Mouse (Mus musculus) liver (tissue): ENCODE data around the gene Clmn.

Experiments used
- DNase-seq: peaks from one replicate; pipeline ENCODE4 v3.0.0-alpha.2; 2020; ENCODE audit warnings: mixed read lengths

The Clmn gene

GRCm38 (mm10) chr12:104864439-104865165 lies at the start of gene Clmn:
Clmn (minus strand) TSS chr12:104865076.
- no peak for DNase-seq

GRCm38 (mm10) chr12:104912990-104913389 lies 48.1 kb upstream of the Clmn start:
- DNase-seq: no peak

GRCm38 (mm10) chr12:104912281-104912933 lies 47.5 kb upstream of the Clmn start:
- no peak for DNase-seq

GRCm38 (mm10) chr12:104909750-104910149 lies 44.9 kb upstream of the Clmn start:
- DNase-seq: no peak

GRCm38 (mm10) chr12:104908986-104909385 lies 44.1 kb upstream of the Clmn start:
- no peak for DNase-seq

- DNase-seq: no peak
Observed at GRCm38 (mm10) chr12:104908024-104908781, 43.3 kb upstream of the Clmn start.

GRCm38 (mm10) chr12:104907133-104907532 lies 42.3 kb upstream of the Clmn start:
- peak; percentile 24 for DNase-seq

GRCm38 (mm10) chr12:104904138-104904537 lies 39.3 kb upstream of the Clmn start:
- DNase-seq: no peak

- no peak for DNase-seq
Observed at GRCm38 (mm10) chr12:104902392-104903053, 37.6 kb upstream of the Clmn start.

- DNase-seq: no peak
Observed at GRCm38 (mm10) chr12:104901320-104901719, 36.4 kb upstream of the Clmn start.

GRCm38 (mm10) chr12:104899835-104900234 lies 35.0 kb upstream of the Clmn start:
- no peak for DNase-seq

- no peak for DNase-seq
Observed at GRCm38 (mm10) chr12:104899161-104899560, 34.3 kb upstream of the Clmn start.

GRCm38 (mm10) chr12:104898718-104899117 lies 33.8 kb upstream of the Clmn start:
- no peak for DNase-seq

- no peak for DNase-seq
Observed at GRCm38 (mm10) chr12:104897051-104897618, 32.3 kb upstream of the Clmn start.

- no peak for DNase-seq
Observed at GRCm38 (mm10) chr12:104896640-104897039, 31.8 kb upstream of the Clmn start.

- no peak for DNase-seq
Observed at GRCm38 (mm10) chr12:104892245-104892644, 27.4 kb upstream of the Clmn start.

GRCm38 (mm10) chr12:104890066-104890465 lies 25.2 kb upstream of the Clmn start:
- no peak for DNase-seq

- no peak for DNase-seq
Observed at GRCm38 (mm10) chr12:104886104-104886503, 21.2 kb upstream of the Clmn start.

GRCm38 (mm10) chr12:104882533-104882932 lies 17.7 kb upstream of the Clmn start:
- no peak for DNase-seq

- no peak for DNase-seq
Observed at GRCm38 (mm10) chr12:104882061-104882460, 17.2 kb upstream of the Clmn start.

- no peak for DNase-seq
Observed at GRCm38 (mm10) chr12:104881518-104882060, 16.7 kb upstream of the Clmn start.

GRCm38 (mm10) chr12:104880367-104880766 lies 15.5 kb upstream of the Clmn start:
- DNase-seq: no peak
